Mouse (Mus musculus) intestine, embryonic 16.5 days (tissue): ENCODE results near the gene Sphk1. TPM values are rescaled to one million over a fixed set of nuclear protein-coding genes. Genes with fewer than 3 reads are reported as not detected.

ENCODE experiments used
- ATAC-seq: fragments of 200-750 bp; cut with Nextera tagmentation; 2 replicates; pipeline ENCODE4 v1.8.0; 2017; ENCODE audit warnings: moderate TSS enrichment, moderate library complexity
- H3K27ac ChIP-seq: fragments of 300-500 bp; sonication (generic); 2 replicates; pipeline ENCODE4 v1.5.1; 2014; ENCODE audit warnings: mild to moderate bottlenecking, low read length
- H3K27me3 ChIP-seq: fragments of 300-500 bp; sonication (generic); replicated peaks from 2 replicates; pipeline ENCODE4 v1.6.1; 2014; ENCODE audit warnings: low read length, control low read depth, mixed read lengths; ENCODE audit not compliant: control insufficient read depth, insufficient read depth
- H3K36me3 ChIP-seq: fragments of 300-500 bp; sonication (generic); 2 replicates; pipeline ENCODE4 v1.6.1; 2014; ENCODE audit warnings: low read length, control low read depth; ENCODE audit not compliant: control insufficient read depth, insufficient read depth
- H3K4me1 ChIP-seq: fragments of 300-500 bp; sonication (generic); 2 replicates; pipeline ENCODE4 v1.6.1; 2014; ENCODE audit warnings: low read length, control low read depth, mixed read lengths; ENCODE audit not compliant: control insufficient read depth, insufficient read depth
- H3K4me2 ChIP-seq: fragments of 300-500 bp; sonication (generic); 2 replicates; pipeline ENCODE4 v1.6.1; 2014; ENCODE audit warnings: low read depth, low read length, control low read depth
- H3K4me3 ChIP-seq: fragments of 300-500 bp; sonication (generic); 2 replicates; pipeline ENCODE4 v1.5.1; 2014; ENCODE audit warnings: mild to moderate bottlenecking, low read length
- H3K9ac ChIP-seq: fragments of 300-500 bp; sonication (generic); 2 replicates; pipeline ENCODE4 v1.6.1; 2014; ENCODE audit warnings: low read depth, low read length
- H3K9me3 ChIP-seq: fragments of 300-500 bp; sonication (generic); 2 replicates; pipeline ENCODE4 v1.6.1; 2016; ENCODE audit warnings: low read length, control low read depth; ENCODE audit not compliant: control insufficient read depth
- WGBS: fragments of 180-500 bp; shearing (Covaris S2); extraction: QIAGEN DNeasy Blood & Tissue Kit; methylation state at CpG from one replicate; pipeline ENCODE4 v1.1.7; 2014; 5-methylcytosine and 5-hydroxymethylcytosine counted together
- polyA plus RNA-seq: library from polyadenylated mRNA; unstranded; fragments of >200 nt; fragmentation: Nextera tagmentation; extraction: Ambion mirVana; gene quantifications from 2 replicates; pipeline ENCODE4 v1.2.1, GENCODE M21; 2015

The Sphk1 gene
- polyA plus RNA-seq, 1 experiment from 2014 or later: 5.2 TPM

DNA sequence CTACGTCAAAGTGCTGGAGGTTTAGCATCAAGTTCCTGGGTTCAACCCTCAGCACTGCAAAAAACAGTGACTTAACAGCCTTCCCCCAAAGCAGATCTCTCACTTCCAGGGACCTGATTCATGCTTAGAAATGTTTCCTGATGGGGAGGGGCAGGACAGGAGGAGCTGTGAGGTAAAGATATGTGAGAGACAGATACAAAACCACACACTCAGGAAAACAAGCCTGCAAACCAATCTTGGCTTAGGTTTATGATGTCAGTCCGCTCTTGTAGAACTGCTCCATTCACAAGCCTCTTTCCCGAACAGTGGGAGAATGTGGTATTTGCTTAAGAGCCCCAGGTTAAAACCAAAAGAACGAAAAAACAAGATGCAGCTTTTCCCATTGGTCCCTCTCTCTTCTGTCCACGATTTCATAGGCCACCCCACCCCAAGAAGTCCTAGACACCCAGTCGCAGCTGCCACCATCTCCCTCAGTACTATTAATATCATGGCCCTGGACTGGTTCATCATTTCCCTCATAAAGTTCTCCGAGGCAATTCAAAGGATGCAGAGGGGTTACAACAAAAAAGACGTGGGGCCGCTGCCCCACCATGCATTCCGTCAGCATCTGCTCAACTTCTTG is 49.4 kb downstream of the Sphk1 start:
- no peaks in the 10 kb centered on the region for H3K9me3 ChIP-seq
- H3K9ac ChIP-seq: peak overlapping the region; percentile 93
- no peak overlapping the region for H3K27ac ChIP-seq
- no peaks in the 10 kb centered on the region for H3K27me3 ChIP-seq
- peaks cover 8% of the 10 kb centered on the region for H3K4me1 ChIP-seq
- H3K4me2 ChIP-seq: peak overlapping the region; percentile 86
- ATAC-seq: no peak; the same call in 1 of the 2 replicates
- H3K36me3 ChIP-seq: no peaks in the 10 kb centered on the region
- WGBS: 26% methylated on average over 10 of the region's 10 CpGs
- peak overlapping the region; percentile 98 for H3K4me3 ChIP-seq

DNA sequence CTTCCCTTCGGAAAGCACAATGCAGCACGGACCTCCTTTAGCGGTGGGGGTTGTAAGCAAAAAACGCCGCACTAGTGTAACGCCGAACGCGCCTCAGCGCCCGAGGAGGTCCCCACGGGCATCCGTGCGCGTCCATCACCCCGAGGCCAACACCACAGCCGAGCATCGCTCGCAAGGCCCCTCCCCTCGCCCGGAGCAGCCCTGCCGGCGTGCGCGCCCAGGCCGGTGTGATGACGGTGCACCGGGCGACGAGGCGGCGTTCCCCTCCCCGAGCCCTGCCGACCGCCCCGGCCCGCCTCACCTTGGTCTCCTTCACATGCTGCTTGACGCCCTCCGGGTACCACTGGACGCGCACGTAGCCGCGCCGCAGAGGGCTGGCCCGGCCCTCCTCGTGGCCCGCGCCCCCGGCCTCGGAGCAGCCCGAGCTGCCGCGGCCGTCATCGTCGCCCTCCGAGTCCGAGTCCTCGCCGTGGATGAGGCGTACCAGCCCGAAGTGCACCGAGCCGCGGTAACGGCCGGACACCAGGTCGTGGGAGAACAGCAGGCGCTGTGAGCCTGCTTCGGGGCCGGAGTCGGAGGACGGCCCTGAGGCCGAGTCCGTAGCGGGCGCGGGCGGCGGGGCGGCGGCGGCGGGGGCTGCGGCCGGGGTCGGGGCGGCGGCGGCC is 50.1 kb downstream of the Sphk1 start:
- peaks cover 7% of the 10 kb centered on the region for H3K4me1 ChIP-seq
- H3K9me3 ChIP-seq: no peaks in the 10 kb centered on the region
- peak overlapping the region; percentile 93 for H3K9ac ChIP-seq
- ATAC-seq: peak; percentile 79
- H3K4me3 ChIP-seq: peak overlapping the region; percentile 98
- under 1% methylated on average over 71 of the region's 91 CpGs for WGBS
- H3K27me3 ChIP-seq: no peaks in the 10 kb centered on the region
- H3K27ac ChIP-seq: peak overlapping the region; percentile 70; the same call in 1 of the 2 replicates
- H3K36me3 ChIP-seq: no peaks in the 10 kb centered on the region
- H3K4me2 ChIP-seq: peak overlapping the region; percentile 86

DNA sequence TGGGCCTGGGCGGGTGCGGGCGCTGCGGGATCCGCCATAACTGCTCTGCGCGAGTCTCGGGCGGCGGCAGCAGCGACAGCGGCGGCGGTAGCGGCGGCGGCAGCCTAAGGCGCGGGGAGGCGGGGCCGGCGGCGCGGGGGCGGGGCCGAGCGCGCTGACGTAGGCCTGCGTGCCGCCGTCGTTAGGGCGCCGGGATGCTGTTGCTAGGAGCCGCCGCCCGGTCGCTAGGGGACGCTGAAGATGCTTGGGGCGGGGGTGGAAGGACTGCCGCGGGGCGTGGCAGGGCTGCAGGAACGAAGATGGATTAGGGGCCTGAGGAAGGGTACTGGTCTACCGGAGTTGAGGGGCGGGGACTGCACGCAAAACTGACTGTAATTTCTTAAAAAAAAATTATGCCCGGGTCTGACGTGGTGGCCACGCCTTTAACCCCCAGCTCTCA is 50.7 kb downstream of the Sphk1 start, which contains the start of gene Ube2o:
Gene Ube2o, minus strand, starts transcription at position 72 of the 439 bp plus-strand sequence.
- Histone ChIP-seq H3K4me3 (peak within 1 kb of the TSS; percentile 98), H3K27ac (peak within 1 kb of the TSS; percentile 70; the same call in 1 of the 2 replicates), H3K36me3 (no peaks in the 10 kb centered on the region), H3K9me3 (no peaks in the 10 kb centered on the region), H3K9ac (peak within 1 kb of the TSS; percentile 93), H3K4me1 (peaks cover 5% of the 10 kb centered on the region), H3K4me2 (peak within 1 kb of the TSS; percentile 86), H3K27me3 (no peaks in the 10 kb centered on the region)
- ATAC-seq: peak; percentile 89
- WGBS: 1% methylated on average over 49 of the region's 51 CpGs

DNA sequence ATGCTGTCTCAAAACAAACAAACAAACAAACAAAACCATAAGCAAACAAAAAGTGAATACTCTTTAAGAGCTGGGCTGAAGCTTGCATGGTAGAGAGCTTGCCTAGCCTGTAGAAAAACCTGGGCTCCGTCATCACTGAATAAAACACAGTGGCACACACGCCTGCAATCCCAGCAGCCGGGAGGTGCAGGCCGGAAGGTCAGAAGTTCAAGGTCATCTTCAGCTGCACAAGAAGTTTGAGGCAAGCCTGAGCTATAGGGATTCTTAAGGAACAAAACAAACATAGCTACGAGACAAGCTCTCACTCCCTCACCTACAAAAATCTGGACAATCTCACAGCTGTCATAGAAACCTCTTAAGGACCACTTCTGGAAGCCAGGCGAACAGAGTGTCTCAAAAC is 55.0 kb downstream of the Sphk1 start:
- H3K4me3 ChIP-seq: no peak overlapping the region
- no peak for ATAC-seq
- no peaks in the 10 kb centered on the region for H3K9me3 ChIP-seq
- no peak overlapping the region for H3K27ac ChIP-seq
- H3K36me3 ChIP-seq: no peaks in the 10 kb centered on the region
- no peak overlapping the region for H3K9ac ChIP-seq
- H3K4me1 ChIP-seq: no peaks in the 10 kb centered on the region
- WGBS: 52% methylated on average over 6 of the region's 6 CpGs
- peaks cover 5% of the 10 kb centered on the region; the same call in 1 of the 2 replicates for H3K27me3 ChIP-seq
- no peak overlapping the region for H3K4me2 ChIP-seq

Other genes starting within 250 kb of the Sphk1 start
- 0.16 and 0.31 TPM in 2 replicates for gene Galr2, start 250.0 kb upstream of the Sphk1 start, polyA plus RNA-seq
- gene Exoc7, start 223.7 kb upstream of the Sphk1 start, polyA plus RNA-seq: 52.5 and 54.6 TPM in 2 replicates
- gene Foxj1, start 195.5 kb upstream of the Sphk1 start, polyA plus RNA-seq: 0.27 and 0.36 TPM in 2 replicates
- gene Rnf157, start 117.9 kb upstream of the Sphk1 start, polyA plus RNA-seq: 4.4 and 5.2 TPM in 2 replicates
- 47.2 and 55.0 TPM in 2 replicates for gene Ubald2, start 96.8 kb upstream of the Sphk1 start, polyA plus RNA-seq
- 0.39 TPM in 2 replicates for gene Qrich2, start 64.7 kb upstream of the Sphk1 start, polyA plus RNA-seq
- 260 and 274 TPM in 2 replicates for gene Prpsap1, start 36.7 kb upstream of the Sphk1 start, polyA plus RNA-seq
- gene Ube2o, start 50.5 kb downstream of the Sphk1 start, polyA plus RNA-seq: 3.1 and 3.7 TPM in 2 replicates
- gene Aanat, start 55.5 kb downstream of the Sphk1 start, polyA plus RNA-seq: not detected in 2 replicates
- gene Rhbdf2, start 96.1 kb downstream of the Sphk1 start, polyA plus RNA-seq: 10.8 and 11.9 TPM in 2 replicates
- gene Prcd, start 122.6 kb downstream of the Sphk1 start, polyA plus RNA-seq: 1.4 and 1.9 TPM in 2 replicates
- 12.3 and 14.4 TPM in 2 replicates for gene Cygb, start 123.4 kb downstream of the Sphk1 start, polyA plus RNA-seq
- 0.07 TPM in 1 of 2 replicates, not detected in the other for gene St6galnac1, start 244.6 kb downstream of the Sphk1 start, polyA plus RNA-seq